Mouse (Mus musculus): ENCODE data around the gene Lman1l. TPM values are rescaled to one million over a fixed set of nuclear protein-coding genes. Genes with fewer than 3 reads are reported as not detected.

Lman1l gene
- polyA plus RNA-seq, 1 experiment from 2014 or later = not detected

GRCm38 (mm10) chr9:57600620-57601352 is 19.8 kb downstream of the Lman1l start:
- Histone ChIP-seq H3K4me2 (no peak overlapping the region), H3K27me3 (peaks cover 29% of the 10 kb centered on the region)

GRCm38 (mm10) chr9:57598851-57599563 is 21.6 kb downstream of the Lman1l start:
- H3K9me3 ChIP-seq (replicated peaks) = no peaks in the 10 kb centered on the region
- H3K36me3 ChIP-seq (replicated peaks) = peaks cover 3% of the 10 kb centered on the region; the same call in 1 of the 2 replicates
- H3K4me1 ChIP-seq (replicated peaks) = peaks cover 16% of the 10 kb centered on the region
- no peak overlapping the region for H3K4me3 ChIP-seq (replicated peaks)
- H3K27me3 ChIP-seq = peaks cover 13% of the 10 kb centered on the region
- no peak overlapping the region for H3K4me2 ChIP-seq
- H3K9ac ChIP-seq = no peak overlapping the region
- H3K27ac ChIP-seq (replicated peaks) = no peak overlapping the region
- WGBS (ENCODE audit: insufficient replicate concordance) = 55% methylated on average over 8 of the region's 8 CpGs
- no peak for ATAC-seq (ENCODE audit: insufficient read depth)

More at GRCm38 (mm10) chr9:57600620-57601352, 19.8 kb downstream of the Lman1l start:
- Histone ChIP-seq H3K9ac (no peak overlapping the region), H3K36me3 (replicated peaks) (no peaks in the 10 kb centered on the region), H3K4me3 (replicated peaks) (no peak overlapping the region), H3K27ac (replicated peaks) (no peak overlapping the region), H3K4me1 (replicated peaks) (peaks cover 11% of the 10 kb centered on the region), H3K9me3 (replicated peaks) (no peaks in the 10 kb centered on the region)
- ATAC-seq (ENCODE audit: insufficient read depth) = no peak
- 15% methylated on average over 3 of the region's 3 CpGs for WGBS (ENCODE audit: insufficient replicate concordance)

GRCm38 (mm10) chr9:57597929-57598382 is 22.6 kb downstream of the Lman1l start:
- peaks cover 8% of the 10 kb centered on the region; the same call in 1 of the 2 replicates for H3K27me3 ChIP-seq
- WGBS (ENCODE audit: insufficient replicate concordance) = 30% methylated on average over 4 of the region's 4 CpGs
- ATAC-seq (ENCODE audit: insufficient read depth) = no peak
- H3K4me3 ChIP-seq (replicated peaks) = no peak overlapping the region
- H3K4me2 ChIP-seq = no peak overlapping the region
- H3K4me1 ChIP-seq (replicated peaks) = peaks cover 21% of the 10 kb centered on the region
- H3K36me3 ChIP-seq (replicated peaks) = peaks cover 9% of the 10 kb centered on the region; the same call in 1 of the 2 replicates
- H3K27ac ChIP-seq (replicated peaks) = no peak overlapping the region
- no peak overlapping the region for H3K9ac ChIP-seq
- no peaks in the 10 kb centered on the region for H3K9me3 ChIP-seq (replicated peaks)

- ATAC-seq (ENCODE audit: insufficient read depth) = no peak
- no peak overlapping the region for H3K4me2 ChIP-seq
- peaks cover 12% of the 10 kb centered on the region; the same call in 1 of the 2 replicates for H3K36me3 ChIP-seq (replicated peaks)
- H3K4me1 ChIP-seq (replicated peaks) = peaks cover 21% of the 10 kb centered on the region
- no peak overlapping the region for H3K4me3 ChIP-seq (replicated peaks)
- no peak overlapping the region for H3K9ac ChIP-seq
- peaks cover 5% of the 10 kb centered on the region; the same call in 1 of the 2 replicates for H3K27me3 ChIP-seq
- no peaks in the 10 kb centered on the region for H3K9me3 ChIP-seq (replicated peaks)
- H3K27ac ChIP-seq (replicated peaks) = no peak overlapping the region
- 74% methylated on average over 8 of the region's 8 CpGs for WGBS (ENCODE audit: insufficient replicate concordance)
These were observed 23.3 kb downstream of the Lman1l start for GRCm38 (mm10) chr9:57597265-57597664.

GRCm38 (mm10) chr9:57594174-57594509 is 26.4 kb downstream of the Lman1l start:
- H3K4me2 ChIP-seq = no peak overlapping the region
- peaks cover 22% of the 10 kb centered on the region for H3K4me1 ChIP-seq (replicated peaks)
- H3K4me3 ChIP-seq (replicated peaks) = no peak overlapping the region
- WGBS (ENCODE audit: insufficient replicate concordance) = 66% methylated on average over 9 of the region's 9 CpGs
- H3K36me3 ChIP-seq (replicated peaks) = peaks cover 14% of the 10 kb centered on the region; the same call in 1 of the 2 replicates
- no peak overlapping the region for H3K9ac ChIP-seq
- no peaks in the 10 kb centered on the region for H3K27me3 ChIP-seq
- no peaks in the 10 kb centered on the region for H3K9me3 ChIP-seq (replicated peaks)
- no peak overlapping the region for H3K27ac ChIP-seq (replicated peaks)
- ATAC-seq (ENCODE audit: insufficient read depth) = no peak

- H3K4me2 ChIP-seq = no peak overlapping the region
- H3K36me3 ChIP-seq (replicated peaks) = peaks cover 14% of the 10 kb centered on the region; the same call in 1 of the 2 replicates
- no peak overlapping the region for H3K9ac ChIP-seq
- H3K27ac ChIP-seq (replicated peaks) = no peak overlapping the region
- no peak overlapping the region for H3K4me3 ChIP-seq (replicated peaks)
- H3K9me3 ChIP-seq (replicated peaks) = no peaks in the 10 kb centered on the region
- H3K4me1 ChIP-seq (replicated peaks) = peaks cover 27% of the 10 kb centered on the region
- H3K27me3 ChIP-seq = no peaks in the 10 kb centered on the region
- WGBS (ENCODE audit: insufficient replicate concordance) = 64% methylated on average over 12 of the region's 12 CpGs
- no peak for ATAC-seq (ENCODE audit: insufficient read depth)
These were observed 27.0 kb downstream of the Lman1l start for GRCm38 (mm10) chr9:57593454-57594173.

- Histone ChIP-seq H3K4me1 (replicated peaks) (peaks cover 30% of the 10 kb centered on the region), H3K4me3 (replicated peaks) (no peak overlapping the region), H3K27ac (replicated peaks) (no peak overlapping the region), H3K4me2 (no peak overlapping the region), H3K27me3 (no peaks in the 10 kb centered on the region), H3K9ac (no peak overlapping the region), H3K9me3 (replicated peaks) (no peaks in the 10 kb centered on the region), H3K36me3 (replicated peaks) (peaks cover 25% of the 10 kb centered on the region)
- 50% methylated on average over 5 of the region's 5 CpGs for WGBS (ENCODE audit: insufficient replicate concordance)
- no peak for ATAC-seq (ENCODE audit: insufficient read depth)
These were observed 29.8 kb downstream of the Lman1l start for GRCm38 (mm10) chr9:57590726-57591125.

- H3K9ac ChIP-seq = peak within 1 kb of the TSS; percentile 72
- H3K4me2 ChIP-seq = peak within 1 kb of the TSS; percentile 93
- H3K27me3 ChIP-seq = no peaks in the 10 kb centered on the region
- WGBS (ENCODE audit: insufficient replicate concordance) = under 1% methylated on average over 58 of the region's 58 CpGs
- H3K36me3 ChIP-seq (replicated peaks) = peaks cover 31% of the 10 kb centered on the region
- H3K9me3 ChIP-seq (replicated peaks) = no peaks in the 10 kb centered on the region
- H3K4me1 ChIP-seq (replicated peaks) = peaks cover 30% of the 10 kb centered on the region
- H3K4me3 ChIP-seq (replicated peaks) = peak within 1 kb of the TSS; percentile 78
- peak; percentile 79 for ATAC-seq (ENCODE audit: insufficient read depth)
- peak within 1 kb of the TSS; percentile 74 for H3K27ac ChIP-seq (replicated peaks)
These were observed 31.1 kb downstream of the Lman1l start, which contains the start of gene Ulk3 for GRCm38 (mm10) chr9:57589224-57590126. Gene Ulk3 (plus strand): TSS chr9:57589452.

GRCm38 (mm10) chr9:57584991-57585390 is 35.6 kb downstream of the Lman1l start:
- peaks cover 16% of the 10 kb centered on the region for H3K4me1 ChIP-seq (replicated peaks)
- 59% methylated on average over 3 of the region's 3 CpGs for WGBS (ENCODE audit: insufficient replicate concordance)
- ATAC-seq (ENCODE audit: insufficient read depth) = no peak
- H3K27me3 ChIP-seq = no peaks in the 10 kb centered on the region
- H3K4me2 ChIP-seq = no peak overlapping the region
- H3K36me3 ChIP-seq (replicated peaks) = peaks cover 61% of the 10 kb centered on the region
- H3K4me3 ChIP-seq (replicated peaks) = no peak overlapping the region
- H3K27ac ChIP-seq (replicated peaks) = no peak overlapping the region
- no peak overlapping the region for H3K9ac ChIP-seq
- no peaks in the 10 kb centered on the region for H3K9me3 ChIP-seq (replicated peaks)

GRCm38 (mm10) chr9:57577144-57577849 is 43.3 kb downstream of the Lman1l start:
- H3K36me3 ChIP-seq (replicated peaks) = peaks cover 50% of the 10 kb centered on the region
- H3K4me3 ChIP-seq (replicated peaks) = no peak overlapping the region
- H3K27me3 ChIP-seq = no peaks in the 10 kb centered on the region
- peak; percentile 86 for ATAC-seq (ENCODE audit: insufficient read depth)
- H3K4me1 ChIP-seq (replicated peaks) = peaks cover 24% of the 10 kb centered on the region
- peak overlapping the region; percentile 44 for H3K4me2 ChIP-seq
- 22% methylated on average over 6 of the region's 6 CpGs for WGBS (ENCODE audit: insufficient replicate concordance)
- no peaks in the 10 kb centered on the region for H3K9me3 ChIP-seq (replicated peaks)
- H3K9ac ChIP-seq = peak overlapping the region; percentile 1; the same call in 1 of the 2 replicates
- peak overlapping the region; percentile 70 for H3K27ac ChIP-seq (replicated peaks)

Data from liver, embryonic 15.5 days (tissue).